Comparison of ENCODE assay signal across 12 mouse cellular contexts in the genomic region with DNA sequence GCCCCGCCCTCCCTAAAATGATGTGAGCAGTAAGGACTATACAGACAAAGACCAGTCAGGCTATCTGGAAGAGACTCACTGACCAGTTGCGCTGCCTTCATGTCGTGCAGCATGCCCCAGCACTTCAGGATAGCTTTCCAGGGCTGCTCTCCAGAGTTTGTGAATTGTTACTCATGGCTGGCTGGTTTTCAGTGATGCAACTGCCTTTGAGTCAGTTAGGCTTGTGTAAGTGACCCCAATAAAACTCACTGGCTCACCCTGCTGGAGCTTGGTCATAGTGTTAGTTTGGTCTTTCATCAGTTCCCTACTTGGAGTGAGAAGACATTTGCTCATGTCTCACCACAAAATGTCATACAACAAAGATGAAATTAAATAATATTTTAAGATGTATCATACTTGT.
DNase-seq lines count a peak whose midpoint lies in the region; ATAC-seq and TF ChIP-seq lines count a peak whose summit lies in the region.
"Had no signal": no experiment of that assay in that cellular context is flagged by ENCODE, and none has a peak within 500 bp of the region (broad histone marks: within the 10 kb centered on the region; RNA-seq: fewer than 3 reads in every experiment).

No protein-coding gene starts in this region.

- no peaks in the 10 kb centered on the region for H3K27me3 ChIP-seq in kidney, postnatal 0 days (ENCODE audit: insufficient read depth, low read length)
- no peaks in the 10 kb centered on the region for H3K27me3 ChIP-seq in forebrain, embryonic 10.5 days (ENCODE audit: poor library complexity, severe bottlenecking)
- H3K27me3 ChIP-seq: embryonic facial prominence, embryonic 12.5 days; limb, embryonic 13.5 days had no signal

- ATAC-seq in kidney, postnatal 0 days (replicated peaks; ENCODE audit: low FRiP score, low read depth), result no peak; the same call in 1 of the 2 replicates
- no peak for ATAC-seq in monocyte, adult 5-6 weeks (replicated peaks; ENCODE audit: insufficient number of reproducible peaks, low FRiP score, low TSS enrichment, poor library complexity, severe bottlenecking)

- TF ChIP-seq CTCF in kidney, postnatal 0 days (IDR thresholded peaks at IDR 0.05; ENCODE audit: low read depth), result peak; percentile 40; the same call in 1 of the 2 replicates

- no peaks in the 10 kb centered on the region for H3K9me3 ChIP-seq in kidney, postnatal 0 days (replicated peaks; ENCODE audit: low read length)
- no peaks in the 10 kb centered on the region for H3K9me3 ChIP-seq in forebrain, embryonic 10.5 days
- H3K9me3 ChIP-seq: embryonic facial prominence, embryonic 12.5 days; limb, embryonic 13.5 days had no signal

- no peak overlapping the region for H3K4me2 ChIP-seq in kidney, postnatal 0 days (ENCODE audit: low read length)
- H3K4me2 ChIP-seq: embryonic facial prominence, embryonic 12.5 days; limb, embryonic 13.5 days had no signal

- no peaks in the 10 kb centered on the region for H3K4me1 ChIP-seq in kidney, postnatal 0 days (replicated peaks; ENCODE audit: insufficient read depth, low read length)
- H3K4me1 ChIP-seq in forebrain, embryonic 10.5 days, result no peaks in the 10 kb centered on the region
- H3K4me1 ChIP-seq: embryonic facial prominence, embryonic 12.5 days had no signal

- no peak overlapping the region for H3K9ac ChIP-seq in kidney, postnatal 0 days (ENCODE audit: low read depth, low read length)
- H3K9ac ChIP-seq: embryonic facial prominence, embryonic 12.5 days; limb, embryonic 13.5 days had no signal

- DNase-seq in 3134 (ENCODE audit: extremely low read depth, insufficient read length, low spot score), result peak; percentile 53
- DNase-seq in 3T3-L1 (ENCODE audit: low read depth, low spot score), result peak; percentile 94
- peak; percentile 84 for DNase-seq in fibroblast of lung, adult 2 months (ENCODE audit: low read depth)
- DNase-seq in kidney, postnatal 0 days (ENCODE audit: low spot score), result no peak
- no peak for DNase-seq in forebrain, embryonic 10.5 days (ENCODE audit: extremely low spot score, low spot score)
- no peak for DNase-seq in left cerebral cortex, adult 18-20 months (ENCODE audit: low spot score in 2 of 2)
- no peak for DNase-seq in right cerebral cortex, adult 18-20 months
- DNase-seq: right cerebral cortex, postnatal 25 days; thymus, postnatal 25 days had no signal

- H3K4me3 ChIP-seq in kidney, postnatal 0 days (replicated peaks; ENCODE audit: low read depth, low read length), result no peak overlapping the region
- H3K4me3 ChIP-seq in forebrain, embryonic 10.5 days, result no peak overlapping the region
- H3K4me3 ChIP-seq: embryonic facial prominence, embryonic 12.5 days; limb, embryonic 13.5 days had no signal

- H3K36me3 ChIP-seq in kidney, postnatal 0 days (ENCODE audit: insufficient read depth, low read length), result no peaks in the 10 kb centered on the region
- no peaks in the 10 kb centered on the region for H3K36me3 ChIP-seq in forebrain, embryonic 10.5 days (replicated peaks)
- H3K36me3 ChIP-seq: embryonic facial prominence, embryonic 12.5 days; limb, embryonic 13.5 days had no signal

- 87% methylated on average over 3 of the region's 3 CpGs for WGBS in kidney, postnatal 0 days
- 89% methylated on average over 3 of the region's 3 CpGs for WGBS in forebrain, embryonic 10.5 days

- H3K27ac ChIP-seq in kidney, postnatal 0 days, result no peak overlapping the region
- no peak overlapping the region for H3K27ac ChIP-seq in forebrain, embryonic 10.5 days
- H3K27ac ChIP-seq: embryonic facial prominence, embryonic 12.5 days; limb, embryonic 13.5 days had no signal

Comparison
In these comparisons a context has a peak if more than half of its experiments do, and no peak if none do; other contexts are left out.
1. DNase-seq: peak in 3134 (single experiment), 3T3-L1 (single experiment) and fibroblast of lung, adult 2 months (single experiment); none in kidney, postnatal 0 days (single experiment), forebrain, embryonic 10.5 days (single experiment), left cerebral cortex, adult 18-20 months (0 of 2) and right cerebral cortex, adult 18-20 months (single experiment).